In genomic region chr11:66745479-66745878, GRCm38 (mm10) we compare ENCODE assay signal across 14 mouse cellular contexts.
"Had no signal": no experiment of that assay in that cellular context is flagged by ENCODE, and none has a peak within 500 bp of the region (broad histone marks: within the 10 kb centered on the region; RNA-seq: fewer than 3 reads in every experiment).

No protein-coding gene starts in this region.

- H3K36me3 ChIP-seq: limb, embryonic 10.5 days; liver, embryonic 15.5 days; midbrain, embryonic 15.5 days had no signal

- H3K27me3 ChIP-seq: liver, embryonic 15.5 days; midbrain, embryonic 15.5 days had no signal

- H3K9me3 ChIP-seq: limb, embryonic 10.5 days; liver, embryonic 15.5 days had no signal

- H3K9ac ChIP-seq: liver, embryonic 15.5 days; midbrain, embryonic 15.5 days had no signal

- H3K27ac ChIP-seq: kidney, postnatal 0 days; layer of hippocampus, adult 2 months; limb, embryonic 10.5 days; liver, embryonic 15.5 days; midbrain, embryonic 15.5 days had no signal

- H3K4me3 ChIP-seq: layer of hippocampus, adult 2 months; limb, embryonic 10.5 days; liver, embryonic 15.5 days; midbrain, embryonic 15.5 days had no signal

- H3K4me2 ChIP-seq: liver, embryonic 11.5 days; liver, embryonic 15.5 days; midbrain, embryonic 15.5 days had no signal

- DNase-seq: kidney, postnatal 36 days; lung, adult 2 months; lung, postnatal 36 days; right cerebral cortex, postnatal 4 days; spleen, adult 18-20 months; thymus, adult 18-20 months; thymus, postnatal 14 days had no signal

- H3K4me1 ChIP-seq: limb, embryonic 10.5 days; liver, embryonic 15.5 days; midbrain, embryonic 15.5 days had no signal

- ATAC-seq: lung, postnatal 0 days; midbrain, embryonic 15.5 days had no signal
